ENCODE assay signal across 24 mouse cellular contexts in genomic region chr12:30258641-30259040, GRCm38 (mm10).
A peak's percentile ranks its signal among the peaks of the same experiment; 100 is the strongest.
DNase-seq lines count a peak whose midpoint lies in the region; ATAC-seq and TF ChIP-seq lines count a peak whose summit lies in the region.
"Had no signal": no experiment of that assay in that cellular context is flagged by ENCODE, and none has a peak within 500 bp of the region (broad histone marks: within the 10 kb centered on the region; RNA-seq: fewer than 3 reads in every experiment).

No protein-coding gene starts in this region.

- H3K4me2 ChIP-seq in heart, embryonic 11.5 days, result no peak overlapping the region
- H3K4me2 ChIP-seq in lung, embryonic 15.5 days, result no peak overlapping the region
- H3K4me2 ChIP-seq in midbrain, embryonic 11.5 days, result no peak overlapping the region
- no peak overlapping the region for H3K4me2 ChIP-seq in midbrain, postnatal 0 days (ENCODE audit: low read depth, low read length, poor library complexity, severe bottlenecking)
- H3K4me2 ChIP-seq: embryonic facial prominence, embryonic 13.5 days; embryonic facial prominence, embryonic 15.5 days; forebrain, embryonic 12.5 days had no signal

- peak; percentile 24 for DNase-seq in heart, embryonic 10.5 days (ENCODE audit: low spot score)
- DNase-seq in lung, adult 18-20 months, result no peak
- peak; percentile 21 for DNase-seq in midbrain, embryonic 11.5 days (ENCODE audit: low spot score, missing footprints)
- no peak for DNase-seq in midbrain, postnatal 0 days (ENCODE audit: low spot score)
- DNase-seq in limb, embryonic 10.5 days (ENCODE audit: low spot score), result peak; percentile 18
- DNase-seq: adrenal gland, adult 2 months; adrenal gland, postnatal 10 days; adrenal gland, postnatal 25 days; cerebellum, adult 11 months; cerebellum, adult 18-20 months; cerebellum, adult 8-10 months; cerebellum, adult 9-11 months; cerebellum, postnatal 14 days; cerebellum, postnatal 36 days; embryo, embryonic 11 days had no signal

- no peaks in the 10 kb centered on the region for H3K4me1 ChIP-seq in heart, embryonic 10.5 days
- H3K4me1 ChIP-seq in heart, embryonic 11.5 days (ENCODE audit: control insufficient read depth, insufficient read depth, low read length), result no peaks in the 10 kb centered on the region
- H3K4me1 ChIP-seq in lung, embryonic 15.5 days, result 0 out of 2 replicates have a peak, but pooled peaks cover 3% of the 10 kb centered on the region
- no peaks in the 10 kb centered on the region for H3K4me1 ChIP-seq in midbrain, embryonic 11.5 days (ENCODE audit: control insufficient read depth, insufficient read depth, low read length)
- no peaks in the 10 kb centered on the region for H3K4me1 ChIP-seq in midbrain, postnatal 0 days (ENCODE audit: insufficient read depth, low read length)
- peaks cover 23% of the 10 kb centered on the region for H3K4me1 ChIP-seq in limb, embryonic 10.5 days
- H3K4me1 ChIP-seq: embryonic facial prominence, embryonic 15.5 days had no signal

- H3K9ac ChIP-seq in heart, embryonic 11.5 days (ENCODE audit: low read depth, low read length), result no peak overlapping the region
- H3K9ac ChIP-seq in lung, embryonic 15.5 days, result no peak overlapping the region
- H3K9ac ChIP-seq in midbrain, embryonic 11.5 days (ENCODE audit: low read length), result no peak overlapping the region
- H3K9ac ChIP-seq in midbrain, postnatal 0 days (replicated peaks; ENCODE audit: low read length, poor library complexity, severe bottlenecking), result no peak overlapping the region
- H3K9ac ChIP-seq: embryonic facial prominence, embryonic 13.5 days; embryonic facial prominence, embryonic 15.5 days; forebrain, embryonic 12.5 days had no signal

- H3K27ac ChIP-seq in heart, embryonic 10.5 days, result no peak overlapping the region
- no peak overlapping the region for H3K27ac ChIP-seq in heart, embryonic 11.5 days (ENCODE audit: low read depth, low read length)
- H3K27ac ChIP-seq in lung, embryonic 15.5 days, result 0 out of 2 replicates have a peak overlapping the region, but pooled peaks have one; percentile 15
- no peak overlapping the region for H3K27ac ChIP-seq in midbrain, embryonic 11.5 days (ENCODE audit: low read depth, low read length)
- H3K27ac ChIP-seq in midbrain, postnatal 0 days (ENCODE audit: low read depth, low read length), result no peak overlapping the region
- H3K27ac ChIP-seq in limb, embryonic 10.5 days, result no peak overlapping the region
- H3K27ac ChIP-seq: embryonic facial prominence, embryonic 13.5 days; embryonic facial prominence, embryonic 15.5 days; forebrain, embryonic 10.5 days; forebrain, embryonic 12.5 days had no signal

- WGBS in heart, embryonic 10.5 days, result 82% methylated on average over 2 of the region's 2 CpGs
- 67% methylated on average over 2 of the region's 2 CpGs for WGBS in heart, embryonic 11.5 days (ENCODE audit: insufficient replicate concordance)
- WGBS in lung, embryonic 15.5 days, result 49% methylated on average over 2 of the region's 2 CpGs
- WGBS in midbrain, embryonic 11.5 days, result 68% methylated on average over 2 of the region's 2 CpGs
- WGBS in midbrain, postnatal 0 days, result 38% methylated on average over 2 of the region's 2 CpGs
- WGBS in limb, embryonic 10.5 days, result 76% methylated on average over 2 of the region's 2 CpGs

- H3K36me3 ChIP-seq in heart, embryonic 10.5 days, result no peaks in the 10 kb centered on the region
- H3K36me3 ChIP-seq in heart, embryonic 11.5 days (ENCODE audit: control insufficient read depth, insufficient read depth, low read length), result no peaks in the 10 kb centered on the region
- no peaks in the 10 kb centered on the region for H3K36me3 ChIP-seq in lung, embryonic 15.5 days
- H3K36me3 ChIP-seq in midbrain, embryonic 11.5 days (ENCODE audit: control insufficient read depth, insufficient read depth, low read length), result no peaks in the 10 kb centered on the region
- H3K36me3 ChIP-seq in midbrain, postnatal 0 days (ENCODE audit: insufficient read depth, low read length), result no peaks in the 10 kb centered on the region
- H3K36me3 ChIP-seq in limb, embryonic 10.5 days, result no peaks in the 10 kb centered on the region
- H3K36me3 ChIP-seq: embryonic facial prominence, embryonic 13.5 days; embryonic facial prominence, embryonic 15.5 days; forebrain, embryonic 10.5 days; forebrain, embryonic 12.5 days had no signal

- ATAC-seq in heart, embryonic 11.5 days (replicated peaks; ENCODE audit: insufficient number of reproducible peaks, low FRiP score, low TSS enrichment), result no peak
- peak; percentile 59 for ATAC-seq in lung, embryonic 15.5 days (ENCODE audit: borderline replicate concordance, extremely low read depth, low FRiP score, low TSS enrichment)
- no peak for ATAC-seq in midbrain, embryonic 11.5 days (ENCODE audit: low FRiP score)
- ATAC-seq in midbrain, postnatal 0 days (ENCODE audit: low FRiP score), result no peak
- ATAC-seq in granulocyte monocyte progenitor cell, adult 5-6 weeks (replicated peaks; ENCODE audit: poor library complexity, severe bottlenecking), result no peak
- ATAC-seq: forebrain, embryonic 14.5 days had no signal

- no peak overlapping the region for H3K4me3 ChIP-seq in heart, embryonic 10.5 days
- H3K4me3 ChIP-seq in heart, embryonic 11.5 days (ENCODE audit: low read depth, low read length), result no peak overlapping the region
- no peak overlapping the region for H3K4me3 ChIP-seq in lung, embryonic 15.5 days
- H3K4me3 ChIP-seq in midbrain, embryonic 11.5 days (ENCODE audit: low read depth, low read length), result no peak overlapping the region
- no peak overlapping the region for H3K4me3 ChIP-seq in midbrain, postnatal 0 days (ENCODE audit: low read depth, low read length)
- no peak overlapping the region for H3K4me3 ChIP-seq in limb, embryonic 10.5 days
- H3K4me3 ChIP-seq: embryonic facial prominence, embryonic 13.5 days; embryonic facial prominence, embryonic 15.5 days; erythroblast, embryonic 14.5 days; forebrain, embryonic 10.5 days; forebrain, embryonic 12.5 days had no signal

- no peaks in the 10 kb centered on the region for H3K9me3 ChIP-seq in heart, embryonic 10.5 days
- H3K9me3 ChIP-seq in heart, embryonic 11.5 days (replicated peaks; ENCODE audit: control insufficient read depth, low read length), result no peaks in the 10 kb centered on the region
- H3K9me3 ChIP-seq in lung, embryonic 15.5 days, result no peaks in the 10 kb centered on the region
- no peaks in the 10 kb centered on the region for H3K9me3 ChIP-seq in midbrain, embryonic 11.5 days (ENCODE audit: control insufficient read depth, low read length)
- H3K9me3 ChIP-seq in midbrain, postnatal 0 days (ENCODE audit: low read length), result no peaks in the 10 kb centered on the region
- H3K9me3 ChIP-seq in limb, embryonic 10.5 days (replicated peaks), result no peaks in the 10 kb centered on the region
- H3K9me3 ChIP-seq: embryonic facial prominence, embryonic 13.5 days; embryonic facial prominence, embryonic 15.5 days; forebrain, embryonic 10.5 days; forebrain, embryonic 12.5 days had no signal

- no peaks in the 10 kb centered on the region for H3K27me3 ChIP-seq in heart, embryonic 10.5 days (ENCODE audit: insufficient read depth, poor library complexity, severe bottlenecking)
- no peaks in the 10 kb centered on the region for H3K27me3 ChIP-seq in heart, embryonic 11.5 days (ENCODE audit: control insufficient read depth, insufficient read depth, low read length)
- H3K27me3 ChIP-seq in lung, embryonic 15.5 days, result no peaks in the 10 kb centered on the region
- H3K27me3 ChIP-seq in midbrain, embryonic 11.5 days (ENCODE audit: control insufficient read depth, insufficient read depth, low read length), result no peaks in the 10 kb centered on the region
- no peaks in the 10 kb centered on the region for H3K27me3 ChIP-seq in midbrain, postnatal 0 days (ENCODE audit: insufficient read depth, low read length)
- no peaks in the 10 kb centered on the region for H3K27me3 ChIP-seq in limb, embryonic 10.5 days (ENCODE audit: low read depth, poor library complexity, severe bottlenecking)
- H3K27me3 ChIP-seq: embryonic facial prominence, embryonic 13.5 days; embryonic facial prominence, embryonic 15.5 days; forebrain, embryonic 12.5 days had no signal

- TF ChIP-seq CTCF in midbrain, postnatal 0 days (IDR thresholded peaks at IDR 0.05), result no peak

Comparison
In these comparisons a context has a peak if more than half of its experiments do, and no peak if none do; other contexts are left out.
1. DNase-seq: peak in heart, embryonic 10.5 days (single experiment), midbrain, embryonic 11.5 days (single experiment) and limb, embryonic 10.5 days (single experiment); none in lung, adult 18-20 months (0 of 2) and midbrain, postnatal 0 days (single experiment).